Mouse (Mus musculus) testis, adult 2 months (tissue): ENCODE measurements at regions not wholly inside any gene's neighbourhood (a gene's known extent, or its start where the extent isn't known, plus 50 kb on each side); places are given as distances from the start of the nearest gene placed in this dataset.

Source experiments
- CTCF ChIP-seq: fragments of 200-500 bp; IDR thresholded peaks from 2 replicates; pipeline ENCODE4 v1.5.1; 2012; ENCODE audit warnings: low read depth, mild to moderate bottlenecking, inconsistent platforms, low read length, moderate library complexity; ENCODE audit not compliant: control insufficient read depth, insufficient read depth, insufficient replicate concordance
- POLR2A ChIP-seq: fragments of 200-500 bp; IDR thresholded peaks from 2 replicates; pipeline ENCODE4 v1.6.1; 2012; ENCODE audit warnings: low read depth, mild to moderate bottlenecking, inconsistent platforms, low read length, moderate library complexity; ENCODE audit not compliant: control insufficient read depth

GRCm38 (mm10) chr15:96103737-96104136 is 183.6 kb upstream of the Arid2 start:
- TF ChIP-seq POLR2A (no peak), CTCF (no peak)
